7 mouse cellular contexts compared by ENCODE assay signal in the genomic region with DNA sequence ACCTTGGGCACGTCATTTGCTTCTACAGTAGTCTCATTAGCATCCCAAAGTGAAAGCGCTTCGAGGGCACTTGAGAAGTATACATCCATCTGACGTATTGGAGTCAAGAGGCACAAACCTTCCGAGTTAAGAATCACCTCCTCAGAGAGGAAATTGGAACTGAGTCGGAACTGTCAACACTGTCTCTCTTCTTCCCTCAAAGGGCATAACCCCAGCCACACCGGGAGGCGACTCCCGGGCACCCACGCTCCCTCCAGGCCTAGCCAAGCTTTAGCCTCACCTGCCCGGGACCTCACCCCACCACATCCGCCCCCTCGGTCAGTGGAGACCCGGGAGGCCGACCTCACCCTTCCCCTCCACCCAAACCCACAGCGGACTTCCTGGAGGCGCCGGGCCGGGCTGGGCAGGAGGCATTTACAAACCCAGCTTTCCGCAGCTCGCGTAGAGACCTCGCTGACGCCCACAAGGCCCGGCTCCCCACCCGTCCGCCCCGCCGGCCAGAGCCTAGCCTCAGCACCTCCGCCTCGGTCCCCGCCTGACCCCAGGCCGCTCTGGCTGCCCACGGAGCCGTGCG. TPM values are rescaled to one million over a fixed set of nuclear protein-coding genes. Genes with fewer than 3 reads are reported as not detected.
DNase-seq lines count a peak whose midpoint lies in the region; ATAC-seq lines count a peak whose summit lies in the region.

No protein-coding gene starts in this region.

- DNase-seq in retina, embryonic 14.5 days (ENCODE audit: low spot score): peak; percentile 43
- no peak for DNase-seq in retina, postnatal 1 day
- peak; percentile 43 for DNase-seq in adipocyte (ENCODE audit: low spot score)
- DNase-seq in right cerebral cortex, postnatal 10 days (ENCODE audit: low spot score in 2 of 2): no peak

- H3K4me2 ChIP-seq in forebrain, embryonic 16.5 days (ENCODE audit: low read length): peak overlapping the region; percentile 85
- peak overlapping the region; percentile 63 for H3K4me2 ChIP-seq in limb, embryonic 15.5 days
- peak overlapping the region; percentile 86 for H3K4me2 ChIP-seq in neural tube, embryonic 14.5 days (ENCODE audit: low read depth, low read length)

- ATAC-seq in forebrain, embryonic 16.5 days: no peak; the same call in 1 of the 2 replicates
- no peak; the same call in 1 of the 2 replicates for ATAC-seq in limb, embryonic 15.5 days (ENCODE audit: insufficient number of reproducible peaks, low FRiP score, low TSS enrichment, low read depth)
- peak; percentile 52 for ATAC-seq in neural tube, embryonic 14.5 days (ENCODE audit: low read depth)

- no peaks in the 10 kb centered on the region for H3K36me3 ChIP-seq in forebrain, embryonic 16.5 days (ENCODE audit: control insufficient read depth, insufficient read depth)
- H3K36me3 ChIP-seq in limb, embryonic 15.5 days: no peaks in the 10 kb centered on the region
- no peaks in the 10 kb centered on the region for H3K36me3 ChIP-seq in neural tube, embryonic 14.5 days (ENCODE audit: control insufficient read depth, insufficient read depth, low read length)

- WGBS in forebrain, embryonic 16.5 days: under 1% methylated on average over 35 of the region's 36 CpGs
- WGBS in limb, embryonic 15.5 days: under 1% methylated on average over 36 of the region's 36 CpGs
- WGBS in neural tube, embryonic 14.5 days: under 1% methylated on average over 36 of the region's 36 CpGs

- peak overlapping the region; percentile 71 for H3K4me3 ChIP-seq in forebrain, embryonic 16.5 days (replicated peaks; ENCODE audit: low read length)
- peak overlapping the region; percentile 94 for H3K4me3 ChIP-seq in limb, embryonic 15.5 days
- H3K4me3 ChIP-seq in neural tube, embryonic 14.5 days (ENCODE audit: low read depth, low read length): peak overlapping the region; percentile 87

- H3K9ac ChIP-seq in forebrain, embryonic 16.5 days (replicated peaks; ENCODE audit: low read depth, low read length): peak overlapping the region; percentile 77
- H3K9ac ChIP-seq in limb, embryonic 15.5 days: peak overlapping the region; percentile 91
- H3K9ac ChIP-seq in neural tube, embryonic 14.5 days (replicated peaks; ENCODE audit: low read depth, low read length): peak overlapping the region; percentile 90

- no peaks in the 10 kb centered on the region for H3K27me3 ChIP-seq in forebrain, embryonic 16.5 days (replicated peaks; ENCODE audit: control insufficient read depth, insufficient read depth, low read length)
- no peaks in the 10 kb centered on the region for H3K27me3 ChIP-seq in limb, embryonic 15.5 days
- H3K27me3 ChIP-seq in neural tube, embryonic 14.5 days (ENCODE audit: control insufficient read depth, insufficient read depth, low read length): no peaks in the 10 kb centered on the region

- H3K27ac ChIP-seq in forebrain, embryonic 16.5 days (ENCODE audit: low read length): peak overlapping the region; percentile 72; the same call in 1 of the 2 replicates
- H3K27ac ChIP-seq in limb, embryonic 15.5 days: peak overlapping the region; percentile 86
- peak overlapping the region; percentile 70 for H3K27ac ChIP-seq in neural tube, embryonic 14.5 days (ENCODE audit: low read depth, low read length)

- peaks cover 6% of the 10 kb centered on the region for H3K4me1 ChIP-seq in forebrain, embryonic 16.5 days (replicated peaks; ENCODE audit: control insufficient read depth, insufficient read depth, low read length)
- H3K4me1 ChIP-seq in limb, embryonic 15.5 days: peaks cover 4% of the 10 kb centered on the region; the same call in 1 of the 2 replicates
- H3K4me1 ChIP-seq in neural tube, embryonic 14.5 days (ENCODE audit: control insufficient read depth, insufficient read depth, low read length): peaks cover 7% of the 10 kb centered on the region

- H3K9me3 ChIP-seq in forebrain, embryonic 16.5 days (ENCODE audit: control insufficient read depth, low read length): no peaks in the 10 kb centered on the region
- no peaks in the 10 kb centered on the region for H3K9me3 ChIP-seq in limb, embryonic 15.5 days
- H3K9me3 ChIP-seq in neural tube, embryonic 14.5 days (ENCODE audit: control insufficient read depth, low read length): no peaks in the 10 kb centered on the region

RNA-seq across cellular contexts. Expression of a gene that starts 0.4 kb away (rescaled TPM):
- polyA plus RNA-seq in forebrain, embryonic 16.5 days (2015; fragmentation: Nextera tagmentation; extraction: Ambion mirVana): 82.6 and 88.9 TPM in 2 replicates
- 76.7 and 86.4 TPM in 2 replicates for polyA plus RNA-seq in limb, embryonic 15.5 days (2015; fragmentation: Nextera tagmentation; extraction: Ambion mirVana)
- 93.0 and 94.7 TPM in 2 replicates for polyA plus RNA-seq in neural tube, embryonic 14.5 days (2014; fragmentation: Nextera tagmentation; extraction: Ambion mirVana)

RNA-seq across cellular contexts. Expression of a gene that starts 1.1 kb away (rescaled TPM):
- 128 and 147 TPM in 2 replicates for polyA plus RNA-seq in forebrain, embryonic 16.5 days (2015; fragmentation: Nextera tagmentation; extraction: Ambion mirVana)
- 5.0 and 5.3 TPM in 2 replicates for polyA plus RNA-seq in limb, embryonic 15.5 days (2015; fragmentation: Nextera tagmentation; extraction: Ambion mirVana)
- 170 and 201 TPM in 2 replicates for polyA plus RNA-seq in neural tube, embryonic 14.5 days (2014; fragmentation: Nextera tagmentation; extraction: Ambion mirVana)

Comparison
In these comparisons a context has a peak if more than half of its experiments do, and no peak if none do; other contexts are left out.
1. DNase-seq: peak in retina, embryonic 14.5 days (single experiment) and adipocyte (single experiment); none in retina, postnatal 1 day (single experiment) and right cerebral cortex, postnatal 10 days (0 of 2).
2. RNA of a gene that starts 1.1 kb away (polyA plus RNA-seq): 170 to 201 TPM in neural tube, embryonic 14.5 days and 128 to 147 TPM in forebrain, embryonic 16.5 days; 5.0 to 5.3 TPM in limb, embryonic 15.5 days; every median in the first group is over 10 times any median in the second.
3. Peak in every context shown above with its lines, with median percentiles within 50 percentile points of each other: H3K27ac ChIP-seq, H3K4me2 ChIP-seq, H3K4me3 ChIP-seq and H3K9ac ChIP-seq.